ENCODE assay signal across 23 mouse cellular contexts in the genomic region with DNA sequence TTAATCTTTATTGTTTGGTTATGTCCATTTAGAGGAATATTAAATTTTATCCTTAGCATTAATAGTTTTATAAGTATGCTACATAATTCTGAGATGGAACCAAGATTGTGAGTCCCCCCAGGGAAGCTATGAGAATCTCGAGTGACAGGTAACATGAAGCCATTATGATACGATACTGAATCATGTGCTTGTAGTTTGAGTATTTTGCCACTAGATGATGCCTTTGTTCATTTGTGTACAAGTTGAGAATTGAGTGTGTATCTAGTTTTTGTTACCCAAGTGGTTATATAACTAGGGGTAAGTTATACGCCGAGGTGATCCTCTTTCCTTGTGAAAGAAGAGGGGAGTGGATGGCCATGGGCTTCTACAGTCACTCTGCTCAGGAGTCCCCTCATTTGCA. TPM values are rescaled to one million over a fixed set of nuclear protein-coding genes. Genes with fewer than 3 reads are reported as not detected.
DNase-seq lines count a peak whose midpoint lies in the region; TF ChIP-seq lines count a peak whose summit lies in the region.
"Had no signal": no experiment of that assay in that cellular context is flagged by ENCODE, and none has a peak within 500 bp of the region (broad histone marks: within the 10 kb centered on the region; RNA-seq: fewer than 3 reads in every experiment).

No protein-coding gene starts in this region.

- intact Hi-C loops in left cerebral cortex, adult 2 months (cut with DNase I) = no loop called here

- H3K27ac ChIP-seq in left cerebral cortex, adult 2 months = peak overlapping the region; percentile 20
- H3K27ac ChIP-seq: embryonic facial prominence, embryonic 15.5 days; hindbrain, embryonic 15.5 days; midbrain, embryonic 12.5 days; neural tube, embryonic 15.5 days had no signal

- no peak overlapping the region for H3K4me3 ChIP-seq in left cerebral cortex, adult 2 months
- H3K4me3 ChIP-seq: embryonic facial prominence, embryonic 15.5 days; hindbrain, embryonic 15.5 days; midbrain, embryonic 12.5 days; myocyte; neural tube, embryonic 15.5 days had no signal

- TF ChIP-seq CTCF in left cerebral cortex, adult 2 months (IDR thresholded peaks at IDR 0.05) = peak; percentile 28

- no peak for DNase-seq in left cerebral cortex, adult 2 months (ENCODE audit: extremely low spot score in 1 of 2, low spot score in 2 of 2)
- no peak for DNase-seq in left cerebral cortex, adult 9 months (ENCODE audit: low spot score in 2 of 2)
- DNase-seq in 416B (ENCODE audit: low read depth) = peak; percentile 31
- peak; percentile 36 for DNase-seq in CD4-positive, CD25-positive, alpha-beta regulatory T cell, adult 2 months (ENCODE audit: low read depth, low spot score)
- DNase-seq in induced T-regulatory cell, adult 2 months (ENCODE audit: low read depth) = peak; percentile 30
- no peak for DNase-seq in spleen, adult 12 weeks (ENCODE audit: low spot score)
- DNase-seq in right cerebral cortex, adult 2 months (ENCODE audit: low spot score in 2 of 2) = no peak
- DNase-seq: adrenal gland, postnatal 10 days; cerebellum, adult 11 months; cerebellum, postnatal 14 days; embryo, embryonic 11 days; gastrocnemius, postnatal 10 days; heart, postnatal 36 days; kidney, adult 2 months; kidney, postnatal 14 days; lung, adult 2 months; right cerebral cortex, postnatal 4 days; thymus, postnatal 14 days had no signal

RNA-seq across cellular contexts. Expression of a gene that starts 9.8 kb away (rescaled TPM):
- under 1 TPM; 0.63 to 0.81 TPM for total RNA-seq in left cerebral cortex, adult 2 months (2021)

Comparison
In these comparisons a context has a peak if more than half of its experiments do, and no peak if none do; other contexts are left out.
1. DNase-seq: peak in 416B (single experiment), CD4-positive, CD25-positive, alpha-beta regulatory T cell, adult 2 months (single experiment) and induced T-regulatory cell, adult 2 months (single experiment); none in left cerebral cortex, adult 2 months (0 of 2), left cerebral cortex, adult 9 months (0 of 2), spleen, adult 12 weeks (single experiment) and right cerebral cortex, adult 2 months (0 of 2).